Mouse (Mus musculus): ENCODE data around the gene Myh9. TPM values are rescaled to one million over a fixed set of nuclear protein-coding genes. Genes with fewer than 3 reads are reported as not detected.
"Not testable (repeated sequence)": the region's sequence is repeated elsewhere in the genome, so short reads cannot be mapped to it uniquely, and the experiment has no call there.

Gene Myh9
- total RNA-seq, 2 experiments from 2014 or later: 105 to 158 TPM

- ATAC-seq (replicated peaks; ENCODE audit: low FRiP score, poor library complexity, severe bottlenecking): peak; percentile 79
These were observed 101.3 kb downstream of the Myh9 start for GRCm38 (mm10) chr15:77740511-77741297.

GRCm38 (mm10) chr15:77733903-77734302 is 108.1 kb downstream of the Myh9 start:
- not testable (repeated sequence) for ATAC-seq (replicated peaks; ENCODE audit: low FRiP score, poor library complexity, severe bottlenecking)

GRCm38 (mm10) chr15:77733380-77733779 is 108.6 kb downstream of the Myh9 start:
- ATAC-seq (replicated peaks; ENCODE audit: low FRiP score, poor library complexity, severe bottlenecking): not testable (repeated sequence)

GRCm38 (mm10) chr15:77732851-77733250 is 109.1 kb downstream of the Myh9 start:
- ATAC-seq (replicated peaks; ENCODE audit: low FRiP score, poor library complexity, severe bottlenecking): not testable (repeated sequence)

GRCm38 (mm10) chr15:77731605-77732004 is 110.4 kb downstream of the Myh9 start:
- no peak for ATAC-seq (replicated peaks; ENCODE audit: low FRiP score, poor library complexity, severe bottlenecking)

- ATAC-seq (replicated peaks; ENCODE audit: low FRiP score, poor library complexity, severe bottlenecking): not testable (repeated sequence)
These were observed 113.2 kb downstream of the Myh9 start, which contains the start of gene Apol9b for GRCm38 (mm10) chr15:77728739-77729138. TSS of gene Apol9b (plus strand) at chr15:77729039.

- ATAC-seq (replicated peaks; ENCODE audit: low FRiP score, poor library complexity, severe bottlenecking): not testable (repeated sequence)
These were observed 114.2 kb downstream of the Myh9 start for GRCm38 (mm10) chr15:77727745-77728144.

GRCm38 (mm10) chr15:77727139-77727538 is 114.8 kb downstream of the Myh9 start:
- peak; percentile 74 for ATAC-seq (replicated peaks; ENCODE audit: low FRiP score, poor library complexity, severe bottlenecking)

GRCm38 (mm10) chr15:77725393-77726020 is 116.5 kb downstream of the Myh9 start:
- ATAC-seq (replicated peaks; ENCODE audit: low FRiP score, poor library complexity, severe bottlenecking): not testable (repeated sequence)

GRCm38 (mm10) chr15:77724208-77724911 is 117.6 kb downstream of the Myh9 start:
- ATAC-seq (replicated peaks; ENCODE audit: low FRiP score, poor library complexity, severe bottlenecking): peak; percentile 66

- not testable (repeated sequence) for ATAC-seq (replicated peaks; ENCODE audit: low FRiP score, poor library complexity, severe bottlenecking)
These were observed 120.5 kb downstream of the Myh9 start for GRCm38 (mm10) chr15:77721509-77721908.

GRCm38 (mm10) chr15:77718240-77718639 is 123.7 kb downstream of the Myh9 start:
- ATAC-seq (replicated peaks; ENCODE audit: low FRiP score, poor library complexity, severe bottlenecking): not testable (repeated sequence)

Other genes with a start within 250 kb of the Myh9 start
- 0.19 TPM in 1 of 2 replicates, not detected in the other for gene Apol10b, start 246.1 kb downstream of the Myh9 start, total RNA-seq (2015; ENCODE audit: low replicate concordance)
- gene Apol10b, start 246.1 kb downstream of the Myh9 start, total RNA-seq (2017; ENCODE audit: low replicate concordance): 0.17 and 1.1 TPM in 2 replicates
- not detected in 2 replicates for gene Gm36245, start 242.9 kb downstream of the Myh9 start, total RNA-seq (2015; ENCODE audit: low replicate concordance)
- not detected in 2 replicates for gene Gm36245, start 242.9 kb downstream of the Myh9 start, total RNA-seq (2017; ENCODE audit: low replicate concordance)
- gene Apol11b, start 198.9 kb downstream of the Myh9 start, total RNA-seq (2015; ENCODE audit: low replicate concordance): 391 and 419 TPM in 2 replicates
- gene Apol11b, start 198.9 kb downstream of the Myh9 start, total RNA-seq (2017; ENCODE audit: low replicate concordance): 1,087 and 1,183 TPM in 2 replicates
- 1.0 TPM in 1 of 2 replicates, not detected in the other for gene Apol7e, start 143.3 kb downstream of the Myh9 start, total RNA-seq (2015; ENCODE audit: low replicate concordance)
- 0.09 TPM in 1 of 2 replicates, not detected in the other for gene Apol7e, start 143.3 kb downstream of the Myh9 start, total RNA-seq (2017; ENCODE audit: low replicate concordance)
- not detected in 2 replicates for gene Apol9b, start 113.1 kb downstream of the Myh9 start, total RNA-seq (2015; ENCODE audit: low replicate concordance)
- not detected in 2 replicates for gene Apol9b, start 113.1 kb downstream of the Myh9 start, total RNA-seq (2017; ENCODE audit: low replicate concordance)
- gene Apol8, start 85.2 kb downstream of the Myh9 start, total RNA-seq (2015; ENCODE audit: low replicate concordance): 44.6 and 58.5 TPM in 2 replicates
- 77.3 and 107 TPM in 2 replicates for gene Apol8, start 85.2 kb downstream of the Myh9 start, total RNA-seq (2017; ENCODE audit: low replicate concordance)
- gene Txn2, start 86.8 kb upstream of the Myh9 start, total RNA-seq (2015; ENCODE audit: low replicate concordance): 63.7 and 67.4 TPM in 2 replicates
- gene Txn2, start 86.8 kb upstream of the Myh9 start, total RNA-seq (2017; ENCODE audit: low replicate concordance): 16.9 and 29.4 TPM in 2 replicates
- 2.1 and 5.9 TPM in 2 replicates for gene Foxred2, start 114.5 kb upstream of the Myh9 start, total RNA-seq (2015; ENCODE audit: low replicate concordance)
- 2.5 and 4.7 TPM in 2 replicates for gene Foxred2, start 114.5 kb upstream of the Myh9 start, total RNA-seq (2017; ENCODE audit: low replicate concordance)
- gene Eif3d, start 128.6 kb upstream of the Myh9 start, total RNA-seq (2015; ENCODE audit: low replicate concordance): 41.5 and 85.3 TPM in 2 replicates
- gene Eif3d, start 128.6 kb upstream of the Myh9 start, total RNA-seq (2017; ENCODE audit: low replicate concordance): 47.5 and 50.3 TPM in 2 replicates

All from erythroblast, adult 5-6 weeks (primary cell).